Mouse (Mus musculus) frontal cortex, postnatal 10 days (tissue): Measurements from ENCODE around the gene Prr36.

Source experiments
- DNase-seq, 2 experiments: peaks; one replicate each; pipeline ENCODE4 v3.0.0; 2022; ENCODE audit warnings: low spot score in 2 of 2, mixed read lengths in 1 of 2

The Prr36 gene

GRCm38 (mm10) chr8:4239193-4239890 is 22.1 kb upstream of the Prr36 start:
- DNase-seq, result no peak

GRCm38 (mm10) chr8:4238434-4239192 is 21.4 kb upstream of the Prr36 start, which contains the start of the genes Map2k7 and Gm49320:
Gene Map2k7, plus strand, starts transcription at chr8:4238740.
Gene Gm49320, plus strand, starts transcription at chr8:4238865.
- DNase-seq, result peak; percentile 100

GRCm38 (mm10) chr8:4237814-4238433 is 20.7 kb upstream of the Prr36 start:
- DNase-seq, result no peak

GRCm38 (mm10) chr8:4230612-4231351 is 13.5 kb upstream of the Prr36 start:
- no peak for DNase-seq

GRCm38 (mm10) chr8:4229784-4230183 is 12.5 kb upstream of the Prr36 start:
- DNase-seq, result no peak

- DNase-seq, result no peak
These were observed 10.7 kb upstream of the Prr36 start for GRCm38 (mm10) chr8:4227919-4228318.

- no peak for DNase-seq
These were observed 9.6 kb upstream of the Prr36 start, which contains the start of gene Lrrc8e for GRCm38 (mm10) chr8:4226739-4227347. Gene Lrrc8e, plus strand, starts transcription at chr8:4226827.

GRCm38 (mm10) chr8:4226323-4226722 is 9.1 kb upstream of the Prr36 start:
- no peak for DNase-seq

- no peak for DNase-seq
These were observed 4.8 kb upstream of the Prr36 start for GRCm38 (mm10) chr8:4222059-4222458.

- DNase-seq, result no peak
These were observed 2.4 kb upstream of the Prr36 start for GRCm38 (mm10) chr8:4219617-4220016.

GRCm38 (mm10) chr8:4216296-4216695 is 963 bp downstream of the Prr36 start:
- no peak for DNase-seq

- DNase-seq, result no peak
These were observed 3.0 kb downstream of the Prr36 start for GRCm38 (mm10) chr8:4214006-4214980.

GRCm38 (mm10) chr8:4213210-4214005 is 3.9 kb downstream of the Prr36 start:
- DNase-seq, result peak in 1 of 2 experiments; percentile 53

- DNase-seq, result no peak
These were observed 4.5 kb downstream of the Prr36 start for GRCm38 (mm10) chr8:4212809-4213209.

GRCm38 (mm10) chr8:4211097-4211496 is 6.2 kb downstream of the Prr36 start:
- no peak for DNase-seq

GRCm38 (mm10) chr8:4207016-4207350 is 10.3 kb downstream of the Prr36 start:
- DNase-seq, result no peak

- no peak for DNase-seq
These were observed 10.9 kb downstream of the Prr36 start for GRCm38 (mm10) chr8:4206182-4207015.
